Mouse (Mus musculus) adrenal gland, postnatal 14 days (tissue): ENCODE results near the gene Thnsl2. TPM values are rescaled to one million over a fixed set of nuclear protein-coding genes. Genes with fewer than 3 reads are reported as not detected.
A peak's percentile ranks its signal among the peaks of the same experiment; 100 is the strongest.

ENCODE experiments used
- DNase-seq: peaks from one replicate; pipeline ENCODE4 v3.0.0; 2021; ENCODE audit warnings: mixed read lengths
- long read RNA-seq, 2 experiments: library from polyadenylated mRNA; stranded (forward); transcript quantifications; one replicate each; pipeline ENCODE4 v2.0.0; 2021
- total RNA-seq: library from RNA; stranded (reverse); gene quantifications from 2 replicates; pipeline ENCODE4 v1.2.3, GENCODE M21; 2021

Gene Thnsl2
- total RNA-seq: 13.7 and 14.0 TPM in 2 replicates
- long read RNA-seq, experiment 1, transcript Thnsl2-202 (9 exons, 2,077 nt): major isoform, 18 of 26 reads
- long read RNA-seq, experiment 1, partial matches to known transcripts: 2 of 26 reads
- long read RNA-seq, experiment 1, other reads (novel, unspliced or antisense): 4 of 26 reads
- long read RNA-seq, experiment 2, transcript Thnsl2-202 (9 exons, 2,077 nt): major isoform, 7 of 11 reads
- long read RNA-seq, experiment 2, partial matches to known transcripts: 3 of 11 reads
- long read RNA-seq, experiment 2, other reads (novel, unspliced or antisense): 0 of 11 reads

GRCm38 (mm10) chr6:71143894-71144455 is at the start of gene Thnsl2:
Thnsl2 (minus strand) TSS chr6:71144439.
- peak; percentile 85 for DNase-seq

GRCm38 (mm10) chr6:71193151-71193740 is 49.0 kb upstream of the Thnsl2 start:
- no peak for DNase-seq

GRCm38 (mm10) chr6:71190501-71190900 is 46.3 kb upstream of the Thnsl2 start:
- no peak for DNase-seq

GRCm38 (mm10) chr6:71189578-71189977 is 45.3 kb upstream of the Thnsl2 start:
- peak; percentile 13 for DNase-seq

- DNase-seq: no peak
Observed at GRCm38 (mm10) chr6:71184941-71185604, 40.8 kb upstream of the Thnsl2 start.

GRCm38 (mm10) chr6:71180596-71180995 is 36.4 kb upstream of the Thnsl2 start:
- no peak for DNase-seq

GRCm38 (mm10) chr6:71172812-71173580 is 28.8 kb upstream of the Thnsl2 start:
- no peak for DNase-seq

GRCm38 (mm10) chr6:71166551-71167169 is 22.4 kb upstream of the Thnsl2 start:
- DNase-seq: peak; percentile 47

GRCm38 (mm10) chr6:71164394-71164793 is 20.2 kb upstream of the Thnsl2 start:
- peak; percentile 35 for DNase-seq

- peak; percentile 61 for DNase-seq
Observed at GRCm38 (mm10) chr6:71162269-71162668, 18.0 kb upstream of the Thnsl2 start.

- DNase-seq: no peak
Observed at GRCm38 (mm10) chr6:71161290-71161689, 17.1 kb upstream of the Thnsl2 start.

GRCm38 (mm10) chr6:71156674-71157326 is 12.6 kb upstream of the Thnsl2 start:
- peak; percentile 26 for DNase-seq

GRCm38 (mm10) chr6:71154861-71155260 is 10.6 kb upstream of the Thnsl2 start:
- DNase-seq: no peak

- no peak for DNase-seq
Observed at GRCm38 (mm10) chr6:71153486-71153885, 9.2 kb upstream of the Thnsl2 start.

GRCm38 (mm10) chr6:71151098-71151497 is 6.9 kb upstream of the Thnsl2 start:
- DNase-seq: no peak

GRCm38 (mm10) chr6:71149534-71149933 is 5.3 kb upstream of the Thnsl2 start:
- peak; percentile 74 for DNase-seq

GRCm38 (mm10) chr6:71148336-71148735 is 4.1 kb upstream of the Thnsl2 start:
- no peak for DNase-seq

- peak; percentile 31 for DNase-seq
Observed at GRCm38 (mm10) chr6:71145288-71145989, 1.2 kb upstream of the Thnsl2 start.

- DNase-seq: peak; percentile 31
Observed at GRCm38 (mm10) chr6:71143154-71143893, 915 bp downstream of the Thnsl2 start.

GRCm38 (mm10) chr6:71135031-71135430 is 9.2 kb downstream of the Thnsl2 start:
- DNase-seq: no peak
